Mouse (Mus musculus): ENCODE measurements at regions not wholly inside any gene's neighbourhood (a gene's known extent, or its start where the extent isn't known, plus 50 kb on each side); places are given as distances from the start of the nearest gene placed in this dataset.

DNA sequence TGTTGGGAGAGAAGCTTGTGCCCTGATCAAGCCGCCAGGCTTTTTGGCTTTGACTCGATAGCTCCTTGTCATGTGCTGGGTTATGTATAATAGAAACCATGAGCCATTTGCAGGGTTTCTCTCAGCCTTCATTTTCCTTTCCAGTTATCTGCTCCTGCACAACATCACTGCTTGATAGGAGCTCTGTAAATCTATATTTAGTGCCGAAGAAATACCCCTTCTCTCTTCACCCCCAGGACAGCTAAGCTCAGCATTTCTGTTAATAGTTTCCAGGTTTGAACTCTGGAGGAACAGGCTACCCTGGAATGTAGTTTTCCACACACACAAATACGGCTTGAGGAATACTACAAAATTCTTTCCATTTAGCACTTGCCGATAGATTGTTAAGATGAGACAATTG, 267.4 kb downstream of the Fign start:
- TF ChIP-seq MYOG (IDR thresholded peaks at IDR 0.05; ENCODE audit: control insufficient read depth in 1 of 3, insufficient read depth in 1 of 3, insufficient read length in 2 of 3, low read depth in 2 of 3) (no peak), TCF12 (IDR thresholded peaks at IDR 0.05; ENCODE audit: insufficient read depth, poor library complexity, severe bottlenecking) (no peak), POLR2A (IDR thresholded peaks at IDR 0.05; ENCODE audit: insufficient read length, low read depth) (no peak)

All from myocyte (in vitro differentiated cells).